Mouse (Mus musculus) thymus, postnatal 14 days (tissue): ENCODE data around the gene Kcnh7.

Experiments
- DNase-seq: peaks from one replicate; pipeline ENCODE4 v3.0.0; 2021

Kcnh7 gene

GRCm38 (mm10) chr2:63183563-63184545 lies at the start of gene Kcnh7:
Gene Kcnh7 (minus strand): TSS chr2:63184287.
- DNase-seq, result no peak

GRCm38 (mm10) chr2:63207435-63207834 lies 23.3 kb upstream of the Kcnh7 start:
- DNase-seq, result no peak

GRCm38 (mm10) chr2:63186014-63186413 lies 1.9 kb upstream of the Kcnh7 start:
- no peak for DNase-seq

DNA sequence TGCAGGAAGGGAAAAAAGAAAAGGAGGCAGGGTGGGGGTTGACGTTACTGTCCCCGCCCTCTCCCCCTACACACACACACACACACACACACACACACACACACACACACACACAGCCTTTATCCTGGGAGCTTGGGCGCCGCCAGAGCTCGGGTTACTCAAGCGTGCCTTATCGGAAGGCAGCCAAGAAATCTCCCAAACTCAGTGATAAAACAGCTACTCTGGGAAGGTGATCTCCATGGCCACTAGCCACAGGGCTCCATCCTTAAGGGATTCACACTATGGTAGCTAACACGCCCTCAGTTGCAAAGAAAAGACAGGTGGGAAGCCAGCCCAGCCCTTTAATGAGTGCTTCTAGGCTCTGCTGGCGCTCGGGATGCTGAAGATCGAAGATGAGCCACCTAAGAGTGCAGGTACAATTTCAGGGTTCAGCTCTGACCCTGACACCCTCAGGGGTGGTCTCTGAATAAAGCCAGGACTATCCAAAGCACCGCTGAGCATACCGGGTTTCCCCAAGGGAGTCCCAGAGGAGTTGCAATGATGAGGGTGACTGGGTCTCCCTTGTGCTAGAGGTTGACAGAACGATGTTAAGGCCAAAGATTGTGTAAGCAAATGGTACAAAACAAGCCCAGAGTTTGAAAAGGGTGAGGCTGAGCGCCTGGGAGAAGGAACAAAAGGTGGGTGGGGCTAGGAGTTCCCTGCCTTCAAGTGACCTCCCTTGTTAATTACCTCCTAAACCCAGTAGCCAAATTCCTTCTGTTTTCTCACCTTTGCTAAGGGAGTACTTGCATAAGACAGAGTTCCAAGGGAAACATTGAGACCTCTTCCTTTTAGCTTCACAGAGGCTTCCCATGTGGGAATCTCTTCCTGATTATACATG lies 704 bp upstream of the Kcnh7 start:
- DNase-seq, result no peak

- DNase-seq, result no peak
Observed at GRCm38 (mm10) chr2:63153701-63154100, 30.4 kb downstream of the Kcnh7 start.

GRCm38 (mm10) chr2:63127762-63128516 lies 56.1 kb downstream of the Kcnh7 start:
- DNase-seq, result no peak

DNA sequence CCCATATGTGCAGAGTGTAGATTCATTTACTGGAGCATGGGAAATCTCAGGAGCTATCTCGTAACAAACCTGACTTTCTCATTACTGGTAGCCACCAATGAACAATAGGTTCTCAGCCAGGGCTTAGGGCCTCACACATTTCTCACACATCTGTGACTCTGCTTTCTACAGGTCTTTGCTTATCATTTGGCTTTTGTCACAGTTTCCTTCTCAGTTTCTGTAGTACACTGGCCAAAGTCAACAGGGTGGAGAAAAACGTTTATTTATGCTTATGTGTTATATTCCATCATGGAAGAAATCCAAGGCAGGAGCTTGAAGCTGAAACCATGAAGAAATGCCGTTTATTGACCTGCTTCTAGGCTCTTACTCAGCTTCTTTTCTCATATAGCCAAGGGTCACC lies 63.8 kb downstream of the Kcnh7 start:
- DNase-seq, result no peak

DNA sequence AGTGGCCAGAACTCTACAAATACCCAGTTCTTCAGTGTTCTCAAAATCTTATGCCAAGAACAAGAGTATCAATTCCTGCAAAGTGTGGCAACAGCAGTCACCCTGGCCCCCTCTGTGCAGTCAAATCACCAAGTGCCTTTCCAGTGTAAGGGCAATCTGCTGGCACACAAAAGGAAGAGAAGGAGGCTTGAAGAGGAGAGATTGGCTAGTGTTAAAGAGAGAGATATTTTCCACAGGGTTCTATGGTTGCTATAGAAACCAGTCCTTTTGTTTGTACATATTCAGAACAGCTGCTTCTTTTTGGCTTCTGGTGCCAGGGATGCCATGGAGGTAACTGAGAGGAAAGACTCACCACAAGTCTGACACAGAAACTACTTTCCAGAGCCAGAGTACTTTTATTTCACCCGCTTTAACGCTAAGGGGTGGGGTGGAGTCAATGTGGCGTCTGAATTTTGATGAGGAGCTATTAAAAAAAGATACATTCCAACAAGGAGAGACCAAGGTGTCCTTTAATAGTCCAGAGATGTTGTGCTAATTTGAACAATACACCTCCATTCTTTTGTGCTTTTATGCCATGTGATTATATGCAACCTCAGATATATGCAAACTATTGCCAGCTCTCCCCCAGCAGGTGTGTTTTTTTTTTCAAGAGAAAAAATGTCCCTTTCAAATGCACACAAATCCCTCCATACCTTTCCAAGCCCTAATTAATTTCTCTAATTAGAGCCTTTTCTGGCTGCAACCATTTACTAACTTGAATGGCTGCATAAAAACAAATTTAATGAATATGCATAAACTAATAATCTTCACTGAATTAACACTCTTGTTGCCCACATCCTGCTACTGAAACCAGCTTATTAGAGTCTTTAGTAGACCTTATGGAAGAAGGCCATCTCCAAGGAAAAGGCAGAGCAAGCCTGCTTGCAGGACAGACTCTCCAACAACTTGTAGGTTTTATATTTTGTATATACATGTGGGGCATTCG lies 66.6 kb downstream of the Kcnh7 start:
- no peak for DNase-seq

DNA sequence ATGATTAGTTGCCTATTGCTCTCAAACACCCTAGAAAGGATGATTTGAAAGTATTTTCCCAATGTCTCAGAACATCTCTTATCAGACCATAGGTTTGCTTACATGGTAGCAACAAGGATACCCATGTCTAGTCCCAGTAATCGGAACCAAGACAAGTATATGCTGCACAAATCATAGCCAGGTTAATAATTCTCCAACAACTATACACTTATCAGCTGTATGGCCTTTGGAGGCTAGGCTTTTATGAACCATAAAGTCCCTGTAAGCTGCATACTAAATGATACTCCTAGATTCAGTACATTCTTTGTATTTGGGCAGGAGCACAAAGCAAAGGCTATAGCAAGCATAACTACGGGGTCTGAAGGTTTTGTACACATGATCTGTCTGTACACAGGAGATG lies 78.1 kb downstream of the Kcnh7 start:
- no peak for DNase-seq

GRCm38 (mm10) chr2:63099676-63100075 lies 84.4 kb downstream of the Kcnh7 start:
- no peak for DNase-seq

DNA sequence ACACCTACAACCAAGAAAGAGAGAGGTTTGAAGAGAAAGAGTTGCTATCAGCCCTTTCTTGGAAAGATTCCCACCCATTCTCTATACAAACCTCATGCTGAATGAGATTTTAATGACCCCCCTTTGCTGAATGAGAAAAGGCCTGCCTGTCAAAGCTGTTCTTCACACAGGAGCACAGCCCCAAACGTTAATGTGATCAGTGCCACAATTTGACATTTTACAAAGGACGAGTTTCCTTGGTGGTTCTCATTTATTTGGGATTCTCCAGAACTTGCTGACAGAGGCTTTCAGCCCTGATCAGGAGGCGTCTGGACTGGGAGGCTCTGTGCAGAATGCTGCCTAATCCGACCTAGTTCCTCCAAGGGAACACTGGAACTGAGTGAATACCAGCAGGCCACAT lies 92.3 kb downstream of the Kcnh7 start:
- no peak for DNase-seq

DNA sequence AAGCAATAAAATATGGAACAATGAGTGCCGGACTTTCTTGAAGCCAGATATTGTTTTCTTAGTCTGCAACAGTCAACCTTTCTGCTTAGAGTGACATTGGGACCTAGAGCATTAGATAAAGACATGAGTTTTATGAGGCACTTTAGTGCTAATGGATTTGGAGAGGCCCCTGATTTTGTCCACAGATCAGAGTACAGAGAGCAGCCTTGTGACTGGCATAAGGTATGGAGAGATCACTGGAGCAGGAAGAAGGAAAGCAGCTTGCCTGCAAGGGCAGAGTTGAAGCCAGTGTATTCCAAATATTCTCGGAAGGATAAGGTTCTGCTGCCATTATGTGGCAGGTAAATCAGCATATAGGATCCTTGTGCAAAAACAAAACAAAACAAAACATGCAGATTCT lies 93.6 kb downstream of the Kcnh7 start:
- no peak for DNase-seq

GRCm38 (mm10) chr2:63058386-63058785 lies 125.7 kb downstream of the Kcnh7 start:
- DNase-seq, result no peak

GRCm38 (mm10) chr2:63049884-63050283 lies 134.2 kb downstream of the Kcnh7 start:
- no peak for DNase-seq

GRCm38 (mm10) chr2:63039718-63040117 lies 144.4 kb downstream of the Kcnh7 start:
- DNase-seq, result no peak

DNA sequence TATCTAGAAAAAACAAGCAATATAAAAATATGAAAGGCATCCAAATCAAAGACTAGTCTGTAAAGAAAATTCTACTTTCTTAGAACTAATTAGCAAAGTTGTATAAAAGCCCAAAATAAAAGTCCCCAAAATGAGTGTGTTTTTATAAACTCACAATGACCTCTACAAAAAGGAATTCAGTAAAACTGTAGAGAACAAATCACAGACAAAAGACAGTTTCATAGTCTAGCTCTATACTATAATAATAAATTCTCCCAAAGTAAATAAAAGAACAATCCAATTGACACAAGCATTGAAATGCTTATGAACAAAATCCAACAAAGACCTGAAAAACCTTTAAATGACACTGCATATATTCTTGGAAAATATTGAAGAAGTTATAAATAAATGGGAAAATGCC lies 169.2 kb downstream of the Kcnh7 start:
- no peak for DNase-seq

GRCm38 (mm10) chr2:63009141-63009540 lies 174.9 kb downstream of the Kcnh7 start:
- DNase-seq, result no peak

GRCm38 (mm10) chr2:63002784-63003183 lies 181.3 kb downstream of the Kcnh7 start:
- no peak for DNase-seq

- DNase-seq, result no peak
Observed at GRCm38 (mm10) chr2:62997692-62998091, 186.4 kb downstream of the Kcnh7 start.

DNA sequence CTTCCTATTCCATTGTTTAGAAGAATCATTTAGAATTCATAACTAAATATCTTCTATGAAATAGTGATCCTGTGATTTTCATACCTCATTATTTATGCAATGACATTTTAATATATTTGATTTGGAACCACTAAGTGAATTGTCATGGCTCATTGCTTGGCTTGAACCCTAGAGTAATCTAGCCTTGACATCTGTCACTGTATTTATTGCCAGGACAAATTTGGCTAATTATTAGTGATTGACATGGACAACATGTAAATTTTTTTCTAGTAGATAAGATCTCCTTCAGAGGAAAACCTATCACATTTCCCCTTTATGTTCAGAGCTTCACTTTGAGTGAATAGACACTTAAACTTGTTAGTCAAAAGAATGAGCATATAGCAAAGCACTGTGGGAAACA lies 195.5 kb downstream of the Kcnh7 start:
- no peak for DNase-seq

DNA sequence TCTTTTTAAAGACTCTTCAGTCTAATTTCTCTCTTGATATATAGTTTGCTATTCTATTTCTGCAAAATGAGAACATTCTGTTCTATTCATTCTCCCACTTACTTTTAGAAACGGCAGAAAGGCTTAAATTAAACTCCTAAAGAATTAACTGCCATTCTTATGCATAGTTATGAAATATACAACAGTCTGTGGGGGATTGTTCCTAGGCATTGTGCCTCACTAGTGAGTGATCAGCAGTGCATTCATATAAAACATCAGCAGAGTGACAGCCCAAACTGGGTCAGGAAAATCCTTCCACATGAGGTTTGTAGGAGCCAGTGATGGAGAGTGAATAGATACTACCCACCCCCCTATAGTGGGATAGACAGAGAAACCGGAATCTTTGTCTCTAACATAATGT lies 200.2 kb downstream of the Kcnh7 start:
- DNase-seq, result no peak
